Mouse (Mus musculus): ENCODE measurements at regions not wholly inside any gene's neighbourhood (a gene's known extent, or its start where the extent isn't known, plus 50 kb on each side); places are given as distances from the start of the nearest gene placed in this dataset.

DNA sequence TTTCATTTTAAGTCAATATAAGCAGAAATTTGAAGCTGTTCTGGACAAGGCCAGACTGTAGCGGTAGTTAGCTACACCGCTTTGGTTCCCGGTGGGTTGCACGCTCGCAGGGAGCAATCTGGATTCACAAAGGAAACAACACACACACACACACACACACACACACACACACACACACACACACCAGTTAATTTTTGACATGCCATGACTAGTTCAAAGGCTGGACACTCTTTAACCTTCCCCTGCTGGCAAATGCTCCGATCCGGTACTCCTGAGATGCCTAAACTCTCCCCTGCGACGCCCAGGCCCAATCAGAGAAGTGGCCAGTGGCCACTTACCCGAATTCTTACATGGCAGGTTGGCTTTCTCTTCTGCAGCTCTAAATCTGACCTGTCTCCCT lies 141.2 kb upstream of the Dnajc19 start:
- TF ChIP-seq CTCF (IDR thresholded peaks at IDR 0.05; ENCODE audit: low read depth, low read length), result no peak
- no peak for TF ChIP-seq POLR2A (IDR thresholded peaks at IDR 0.05; ENCODE audit: insufficient read depth, low read length)
- TF ChIP-seq EP300 (IDR thresholded peaks at IDR 0.05; ENCODE audit: insufficient read depth, low read depth, low read length), result no peak

Measured in ES-Bruce4 (cell line).